Mouse (Mus musculus) ES-Bruce4 (cell line): ENCODE data around the gene Cept1.

Experiments used
- CTCF ChIP-seq: IDR thresholded peaks from one replicate; pipeline ENCODE4 v1.8.1; 2011; ENCODE audit warnings: low read depth, low read length
- EP300 ChIP-seq: IDR thresholded peaks from 2 replicates; pipeline ENCODE4 v1.6.1; 2011; ENCODE audit warnings: low read depth, low read length; ENCODE audit not compliant: insufficient read depth

DNA sequence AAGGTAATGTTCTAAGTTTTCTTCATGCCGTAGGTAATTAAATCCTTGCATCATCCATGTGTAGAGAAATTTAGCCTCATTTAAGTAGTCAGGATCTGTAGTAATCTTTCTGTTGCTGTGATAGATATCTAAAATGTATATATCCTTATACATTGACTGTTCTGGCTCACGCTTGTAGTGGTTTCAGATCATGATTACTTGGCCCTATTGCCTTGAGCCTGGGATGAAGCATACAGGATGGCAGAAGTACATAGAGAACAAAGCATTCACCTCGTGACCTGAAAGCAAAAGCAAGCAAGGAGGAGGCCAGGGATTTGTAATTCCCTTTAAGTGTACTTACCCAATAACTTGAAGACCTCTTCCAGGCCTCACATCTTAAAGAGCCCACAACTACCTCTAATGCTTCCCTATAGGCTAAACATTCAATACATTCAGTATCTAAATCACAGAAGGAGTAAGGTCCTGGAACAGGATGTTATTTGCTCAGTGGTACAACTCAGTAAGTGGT is 8.2 kb upstream of the Cept1 start:
- TF ChIP-seq EP300: no peak
- no peak for TF ChIP-seq CTCF
